Mouse (Mus musculus) heart, embryonic 13.5 days (tissue): Measurements from ENCODE around the gene Galnt17. TPM values are rescaled to one million over a fixed set of nuclear protein-coding genes. Genes with fewer than 3 reads are reported as not detected.

Experiments
- ATAC-seq: fragments of 200-750 bp; cut with Nextera tagmentation; 2 replicates; pipeline ENCODE4 v1.8.0; 2017; ENCODE audit warnings: moderate TSS enrichment; ENCODE audit not compliant: insufficient number of reproducible peaks, low FRiP score, low TSS enrichment; ENCODE audit errors: extremely low read depth
- H3K27ac ChIP-seq: fragments of 300-500 bp; sonication (generic); replicated peaks from 2 replicates; pipeline ENCODE4 v1.5.1; 2015; ENCODE audit warnings: moderate library complexity, mild to moderate bottlenecking, inconsistent platforms
- H3K27me3 ChIP-seq: fragments of 300-500 bp; sonication (generic); replicated peaks from 2 replicates; pipeline ENCODE4 v1.6.1; 2015; ENCODE audit warnings: mild to moderate bottlenecking, inconsistent platforms
- H3K36me3 ChIP-seq: fragments of 300-500 bp; sonication (generic); 2 replicates; pipeline ENCODE4 v1.6.1; 2015; ENCODE audit warnings: mild to moderate bottlenecking, inconsistent platforms
- H3K4me1 ChIP-seq: fragments of 300-500 bp; sonication (generic); 2 replicates; pipeline ENCODE4 v1.6.1; 2015; ENCODE audit warnings: inconsistent platforms
- H3K4me2 ChIP-seq: fragments of 300-500 bp; sonication (generic); 2 replicates; pipeline ENCODE4 v1.6.1; 2015; ENCODE audit warnings: inconsistent platforms, mild to moderate bottlenecking, moderate library complexity
- H3K4me3 ChIP-seq: fragments of 300-500 bp; sonication (generic); 2 replicates; pipeline ENCODE4 v1.5.1; 2015; ENCODE audit warnings: moderate library complexity, mild to moderate bottlenecking, inconsistent platforms
- H3K9ac ChIP-seq: fragments of 300-500 bp; sonication (generic); 2 replicates; pipeline ENCODE4 v1.6.1; 2015; ENCODE audit warnings: inconsistent platforms, mild to moderate bottlenecking, moderate library complexity
- H3K9me3 ChIP-seq: fragments of 300-500 bp; sonication (generic); 2 replicates; pipeline ENCODE4 v1.6.1; 2016; ENCODE audit warnings: inconsistent platforms
- WGBS: fragments of 180-500 bp; shearing (Covaris S2); methylation state at CpG from one replicate; pipeline ENCODE4 v1.1.7; 2015; ENCODE audit warnings: mixed read lengths; 5-methylcytosine and 5-hydroxymethylcytosine counted together
- polyA plus RNA-seq: library from polyadenylated mRNA; unstranded; fragments of >200 nt; fragmentation: Nextera tagmentation; extraction: Ambion mirVana; gene quantifications from 2 replicates; pipeline ENCODE4 v1.2.1, GENCODE M21; 2015

Gene Galnt17
- polyA plus RNA-seq, 1 experiment from 2014 or later, result 1.0 TPM

- Histone ChIP-seq H3K4me1 (peaks cover 24% of the 10 kb centered on the region), H3K27me3 (no peaks in the 10 kb centered on the region), H3K9me3 (no peaks in the 10 kb centered on the region), H3K4me3 (no peak overlapping the region), H3K4me2 (0 out of 2 replicates have a peak overlapping the region, but pooled peaks have one; percentile 2), H3K36me3 (no peaks in the 10 kb centered on the region), H3K9ac (no peak overlapping the region), H3K27ac (no peak overlapping the region)
- no peak; the same call in 1 of the 2 replicates for ATAC-seq
- WGBS, result 41% methylated on average over 8 of the region's 8 CpGs
These were observed 187.9 kb downstream of the Galnt17 start for GRCm38 (mm10) chr5:131120296-131120840.

DNA sequence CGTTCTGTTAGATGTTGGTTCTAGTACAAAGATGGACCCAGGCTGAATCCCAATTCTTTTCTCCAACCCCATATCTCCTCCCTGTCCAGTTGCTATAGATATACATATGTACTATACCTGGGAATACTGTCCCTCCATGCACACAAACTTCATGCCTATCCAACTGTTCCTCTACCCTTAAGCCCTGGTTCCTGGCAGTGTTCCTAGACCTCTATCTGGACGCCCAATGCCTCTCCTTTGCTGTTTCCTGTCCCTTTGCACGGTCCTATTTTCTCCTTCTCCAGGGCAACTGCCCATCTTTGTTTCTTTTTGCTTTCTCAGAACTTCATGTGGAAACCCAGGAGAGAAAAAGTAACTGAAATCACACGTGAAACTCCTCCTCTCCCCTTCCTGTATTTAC lies 188.4 kb downstream of the Galnt17 start:
- H3K4me2 ChIP-seq, result 0 out of 2 replicates have a peak overlapping the region, but pooled peaks have one; percentile 2
- no peak overlapping the region for H3K4me3 ChIP-seq
- no peaks in the 10 kb centered on the region for H3K36me3 ChIP-seq
- no peaks in the 10 kb centered on the region for H3K9me3 ChIP-seq
- no peak for ATAC-seq
- 40% methylated on average over 4 of the region's 4 CpGs for WGBS
- no peak overlapping the region for H3K9ac ChIP-seq
- H3K27ac ChIP-seq, result no peak overlapping the region
- no peaks in the 10 kb centered on the region for H3K27me3 ChIP-seq
- H3K4me1 ChIP-seq, result peaks cover 24% of the 10 kb centered on the region

GRCm38 (mm10) chr5:131117391-131118040 lies 190.8 kb downstream of the Galnt17 start:
- H3K4me3 ChIP-seq, result no peak overlapping the region
- no peaks in the 10 kb centered on the region for H3K9me3 ChIP-seq
- no peaks in the 10 kb centered on the region for H3K36me3 ChIP-seq
- H3K27ac ChIP-seq, result no peak overlapping the region
- H3K27me3 ChIP-seq, result no peaks in the 10 kb centered on the region
- no peak overlapping the region for H3K9ac ChIP-seq
- peaks cover 24% of the 10 kb centered on the region for H3K4me1 ChIP-seq
- no peak overlapping the region for H3K4me2 ChIP-seq
- no peak for ATAC-seq
- 87% methylated on average over 5 of the region's 5 CpGs for WGBS

- Histone ChIP-seq H3K9ac (no peak overlapping the region), H3K27me3 (no peaks in the 10 kb centered on the region), H3K27ac (no peak overlapping the region), H3K9me3 (no peaks in the 10 kb centered on the region; the same call in 1 of the 2 replicates), H3K4me1 (no peaks in the 10 kb centered on the region), H3K4me3 (no peak overlapping the region), H3K4me2 (no peak overlapping the region), H3K36me3 (no peaks in the 10 kb centered on the region)
- ATAC-seq, result no peak
- 64% methylated on average over 5 of the region's 5 CpGs for WGBS
These were observed 194.3 kb downstream of the Galnt17 start for GRCm38 (mm10) chr5:131113850-131114470.

GRCm38 (mm10) chr5:131107188-131107587 lies 201.1 kb downstream of the Galnt17 start:
- Histone ChIP-seq H3K27ac (no peak overlapping the region), H3K27me3 (no peaks in the 10 kb centered on the region), H3K9ac (no peak overlapping the region), H3K9me3 (peaks cover 6% of the 10 kb centered on the region; the same call in 1 of the 2 replicates), H3K4me2 (no peak overlapping the region), H3K4me3 (no peak overlapping the region), H3K4me1 (no peaks in the 10 kb centered on the region), H3K36me3 (no peaks in the 10 kb centered on the region)
- ATAC-seq, result no peak
- WGBS, result 79% methylated on average over 1 of the region's 1 CpGs

- no peaks in the 10 kb centered on the region for H3K27me3 ChIP-seq
- H3K36me3 ChIP-seq, result no peaks in the 10 kb centered on the region
- no peak overlapping the region for H3K9ac ChIP-seq
- no peak overlapping the region for H3K4me3 ChIP-seq
- 80% methylated on average over 4 of the region's 4 CpGs for WGBS
- H3K4me2 ChIP-seq, result no peak overlapping the region
- H3K27ac ChIP-seq, result no peak overlapping the region
- ATAC-seq, result no peak
- no peaks in the 10 kb centered on the region for H3K9me3 ChIP-seq
- H3K4me1 ChIP-seq, result no peaks in the 10 kb centered on the region
These were observed 211.5 kb downstream of the Galnt17 start for GRCm38 (mm10) chr5:131096824-131097223.

GRCm38 (mm10) chr5:131095635-131096034 lies 212.7 kb downstream of the Galnt17 start:
- WGBS, result 82% methylated on average over 1 of the region's 1 CpGs

GRCm38 (mm10) chr5:131094771-131095170 lies 213.5 kb downstream of the Galnt17 start:
- Histone ChIP-seq H3K9me3 (no peaks in the 10 kb centered on the region), H3K4me2 (no peak overlapping the region), H3K4me3 (no peak overlapping the region), H3K4me1 (no peaks in the 10 kb centered on the region), H3K36me3 (no peaks in the 10 kb centered on the region), H3K27ac (no peak overlapping the region), H3K27me3 (no peaks in the 10 kb centered on the region), H3K9ac (no peak overlapping the region)
- ATAC-seq, result no peak
- WGBS, result 60% methylated on average over 1 of the region's 1 CpGs

More at GRCm38 (mm10) chr5:131095635-131096034, 212.7 kb downstream of the Galnt17 start:
- H3K9ac ChIP-seq, result no peak overlapping the region
- H3K27ac ChIP-seq, result no peak overlapping the region
- no peaks in the 10 kb centered on the region for H3K4me1 ChIP-seq
- no peaks in the 10 kb centered on the region for H3K27me3 ChIP-seq
- H3K36me3 ChIP-seq, result no peaks in the 10 kb centered on the region
- no peaks in the 10 kb centered on the region for H3K9me3 ChIP-seq
- no peak for ATAC-seq
- no peak overlapping the region for H3K4me2 ChIP-seq
- H3K4me3 ChIP-seq, result no peak overlapping the region

DNA sequence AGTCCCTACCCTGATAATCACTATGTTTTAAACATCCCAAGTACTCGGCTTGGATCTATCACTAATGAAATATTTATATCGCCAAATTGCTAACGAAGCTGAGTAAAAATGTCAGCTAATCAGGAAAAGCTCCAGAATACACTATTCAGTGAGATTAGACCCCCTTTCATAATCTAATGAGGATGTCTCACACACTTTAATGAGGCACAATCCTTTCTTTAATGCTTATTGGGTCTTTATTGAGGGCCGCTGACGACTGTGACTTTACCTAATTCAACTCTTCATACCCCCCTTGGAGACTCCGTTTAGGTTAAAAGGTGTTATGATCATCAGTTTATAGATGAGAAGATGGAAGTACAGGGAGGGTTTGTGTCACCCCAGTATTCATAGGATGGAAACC lies 214.2 kb downstream of the Galnt17 start:
- Histone ChIP-seq H3K36me3 (no peaks in the 10 kb centered on the region), H3K27ac (no peak overlapping the region), H3K9me3 (no peaks in the 10 kb centered on the region), H3K27me3 (no peaks in the 10 kb centered on the region), H3K4me2 (no peak overlapping the region), H3K4me3 (no peak overlapping the region), H3K4me1 (no peaks in the 10 kb centered on the region), H3K9ac (no peak overlapping the region)
- no peak for ATAC-seq
- 76% methylated on average over 6 of the region's 6 CpGs for whole genome bisulfite sequencing

- Histone ChIP-seq H3K4me1 (no peaks in the 10 kb centered on the region), H3K9me3 (0 out of 2 replicates have a peak, but pooled peaks cover 3% of the 10 kb centered on the region), H3K9ac (no peak overlapping the region), H3K4me2 (no peak overlapping the region), H3K27me3 (no peaks in the 10 kb centered on the region), H3K27ac (no peak overlapping the region), H3K4me3 (no peak overlapping the region), H3K36me3 (no peaks in the 10 kb centered on the region)
- ATAC-seq, result no peak
- WGBS, result 49% methylated on average over 8 of the region's 8 CpGs
These were observed 218.4 kb downstream of the Galnt17 start for GRCm38 (mm10) chr5:131089876-131090275.

- Histone ChIP-seq H3K9ac (no peak overlapping the region), H3K27me3 (no peaks in the 10 kb centered on the region), H3K4me1 (no peaks in the 10 kb centered on the region), H3K36me3 (no peaks in the 10 kb centered on the region), H3K4me3 (no peak overlapping the region), H3K27ac (no peak overlapping the region), H3K4me2 (no peak overlapping the region), H3K9me3 (0 out of 2 replicates have a peak, but pooled peaks cover 3% of the 10 kb centered on the region)
- 55% methylated on average over 11 of the region's 11 CpGs for WGBS
- ATAC-seq, result no peak
These were observed 219.4 kb downstream of the Galnt17 start for GRCm38 (mm10) chr5:131088866-131089265.
